Mouse (Mus musculus): ENCODE data around the gene Tfam.

The Tfam gene

DNA sequence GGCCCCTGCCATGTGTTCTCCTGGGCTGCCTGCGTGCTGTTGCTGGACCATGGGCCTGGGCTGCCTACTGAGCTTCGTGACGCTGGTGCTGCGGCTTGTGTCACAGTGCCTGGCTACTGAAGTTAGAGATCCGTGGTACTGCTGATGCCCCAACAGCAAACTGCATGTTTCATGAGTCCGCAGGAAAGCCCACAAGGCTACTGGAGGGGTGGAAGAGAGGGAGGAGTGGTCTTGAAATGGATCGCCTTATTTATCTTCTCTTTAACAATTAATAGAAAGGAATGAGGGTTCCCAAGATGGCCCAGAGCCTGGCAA lies at the start of gene Tfam:
Gene Tfam, minus strand, starts transcription at position 41 of the 315 bp plus-strand sequence.
- no peak for DNase-seq (ENCODE audit: low read depth, low spot score)
- H3K36me3 ChIP-seq (ENCODE audit: control insufficient read depth, insufficient read depth, low read length, poor library complexity, severe bottlenecking) = peaks cover 7% of the 10 kb centered on the region
- no peaks in the 10 kb centered on the region for H3K27me3 ChIP-seq (ENCODE audit: control insufficient read depth, insufficient read depth, low read length, poor library complexity, severe bottlenecking)

DNA sequence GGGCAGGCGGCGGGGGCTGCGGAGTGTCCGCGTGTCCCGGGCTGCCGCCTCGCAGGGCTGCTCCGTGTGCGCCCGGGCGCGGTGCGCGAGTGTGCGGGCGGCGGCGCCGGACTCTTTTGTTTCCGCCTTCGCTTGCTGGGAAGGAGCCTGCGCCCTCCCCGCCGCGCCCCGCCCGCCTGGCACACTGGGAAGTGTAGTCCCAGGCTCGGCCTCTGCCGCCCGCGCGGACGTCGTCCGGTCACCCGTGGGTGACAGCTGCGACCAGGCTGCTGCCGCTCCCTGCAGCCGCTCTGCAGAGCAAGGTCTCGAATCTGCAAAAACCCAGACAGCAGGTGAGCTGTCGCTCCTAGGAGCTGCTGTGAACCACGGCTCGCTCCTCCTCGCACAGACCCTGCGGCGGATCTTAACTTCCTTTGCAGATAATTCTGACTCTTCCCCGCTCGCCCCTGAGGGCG lies 47.1 kb upstream of the Tfam start, which contains the start of gene Ube2d1:
Gene Ube2d1, minus strand, starts transcription at position 137 of the 455 bp plus-strand sequence.
- Histone ChIP-seq H3K27me3 (ENCODE audit: control insufficient read depth, insufficient read depth, low read length, poor library complexity, severe bottlenecking) (no peaks in the 10 kb centered on the region), H3K36me3 (ENCODE audit: control insufficient read depth, insufficient read depth, low read length, poor library complexity, severe bottlenecking) (no peaks in the 10 kb centered on the region)
- peak; percentile 75 for DNase-seq (ENCODE audit: low read depth, low spot score)

DNA sequence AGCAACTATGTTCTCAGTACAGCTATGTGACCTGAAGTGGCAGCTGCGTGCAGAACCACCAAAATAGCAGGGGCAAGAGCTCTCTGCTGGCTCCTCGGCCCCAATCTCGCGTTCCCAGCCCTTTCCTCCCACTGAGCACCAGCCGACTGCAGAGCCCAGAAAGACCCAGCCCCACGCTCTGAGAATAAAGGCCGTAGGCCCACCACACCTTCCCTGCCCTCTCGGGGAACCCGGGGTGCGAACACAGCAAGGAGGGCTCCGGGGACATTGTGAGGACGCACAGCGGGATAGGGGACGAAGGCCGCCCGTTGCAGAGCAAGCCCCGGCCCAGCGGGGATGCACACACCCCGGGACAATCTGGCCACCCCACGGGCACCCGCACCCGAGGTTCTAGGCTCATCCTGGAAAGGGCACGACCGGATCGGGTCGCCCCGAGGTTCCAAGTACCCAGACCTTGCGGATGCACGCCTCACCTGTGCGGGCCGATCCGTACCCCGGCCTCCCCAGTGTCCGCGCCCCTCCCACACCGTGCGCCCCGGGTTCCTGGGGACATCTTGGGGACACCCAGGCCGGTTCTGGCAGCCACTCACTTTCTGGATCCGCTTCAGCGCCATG lies 46.5 kb upstream of the Tfam start:
- Histone ChIP-seq H3K27me3 (ENCODE audit: control insufficient read depth, insufficient read depth, low read length, poor library complexity, severe bottlenecking) (no peaks in the 10 kb centered on the region), H3K36me3 (ENCODE audit: control insufficient read depth, insufficient read depth, low read length, poor library complexity, severe bottlenecking) (no peaks in the 10 kb centered on the region)
- peak; percentile 23 for DNase-seq (ENCODE audit: low read depth, low spot score)

DNA sequence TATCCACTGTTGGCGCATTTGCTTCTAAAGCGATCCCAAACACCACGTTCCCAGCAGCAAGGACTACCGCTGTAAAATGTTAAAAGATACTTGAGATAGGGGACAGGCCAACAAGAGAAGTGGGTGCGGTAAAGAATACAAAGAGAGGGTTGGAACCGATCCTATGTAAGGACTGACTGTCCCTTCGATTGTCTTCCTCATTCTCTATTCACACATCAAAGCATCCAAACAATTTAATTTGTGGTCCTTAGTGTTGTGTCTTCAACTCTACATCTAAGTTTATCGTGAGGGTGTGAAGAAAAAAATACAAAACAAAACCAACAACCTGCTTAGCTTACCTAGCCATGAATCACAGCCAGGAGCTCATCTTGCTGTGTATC lies 46.0 kb upstream of the Tfam start:
- Histone ChIP-seq H3K36me3 (ENCODE audit: control insufficient read depth, insufficient read depth, low read length, poor library complexity, severe bottlenecking) (no peaks in the 10 kb centered on the region), H3K27me3 (ENCODE audit: control insufficient read depth, insufficient read depth, low read length, poor library complexity, severe bottlenecking) (no peaks in the 10 kb centered on the region)
- DNase-seq (ENCODE audit: low read depth, low spot score) = no peak

- H3K27me3 ChIP-seq (ENCODE audit: control insufficient read depth, insufficient read depth, low read length, poor library complexity, severe bottlenecking) = no peaks in the 10 kb centered on the region
- no peaks in the 10 kb centered on the region; the same call in 1 of the 2 replicates for H3K36me3 ChIP-seq (ENCODE audit: control insufficient read depth, insufficient read depth, low read length, poor library complexity, severe bottlenecking)
- no peak for DNase-seq (ENCODE audit: low read depth, low spot score)
These were observed 35.1 kb upstream of the Tfam start for GRCm38 (mm10) chr10:71273008-71273739.

DNA sequence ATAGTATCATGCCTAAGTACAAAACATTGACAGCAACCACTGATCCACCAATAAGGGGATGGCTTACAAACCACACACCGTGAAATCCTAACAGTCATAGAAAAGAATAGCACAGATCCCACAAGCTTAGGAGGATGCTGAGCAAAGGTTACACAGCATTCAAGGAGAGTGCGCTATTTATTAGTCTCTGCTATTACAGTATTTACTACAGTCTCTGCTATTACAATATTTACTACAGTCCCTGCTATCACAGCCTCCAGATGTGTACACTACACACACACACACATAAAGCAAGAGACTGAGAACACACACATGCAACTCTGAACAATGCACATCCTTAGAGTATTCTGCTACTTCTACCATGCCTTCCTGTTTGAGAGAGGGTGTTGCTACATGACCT lies 29.9 kb upstream of the Tfam start:
- H3K27me3 ChIP-seq (ENCODE audit: control insufficient read depth, insufficient read depth, low read length, poor library complexity, severe bottlenecking) = no peaks in the 10 kb centered on the region

GRCm38 (mm10) chr10:71267511-71267910 lies 29.4 kb upstream of the Tfam start:
- DNase-seq (ENCODE audit: low read depth, low spot score) = no peak
- H3K27me3 ChIP-seq (ENCODE audit: control insufficient read depth, insufficient read depth, low read length, poor library complexity, severe bottlenecking) = no peaks in the 10 kb centered on the region
- no peaks in the 10 kb centered on the region for H3K36me3 ChIP-seq (ENCODE audit: control insufficient read depth, insufficient read depth, low read length, poor library complexity, severe bottlenecking)

More for the DNA sequence above, 29.9 kb upstream of the Tfam start:
- no peak for DNase-seq (ENCODE audit: low read depth, low spot score)
- H3K36me3 ChIP-seq (ENCODE audit: control insufficient read depth, insufficient read depth, low read length, poor library complexity, severe bottlenecking) = no peaks in the 10 kb centered on the region

- DNase-seq (ENCODE audit: low read depth, low spot score) = no peak
- Histone ChIP-seq H3K36me3 (ENCODE audit: control insufficient read depth, insufficient read depth, low read length, poor library complexity, severe bottlenecking) (no peaks in the 10 kb centered on the region), H3K27me3 (ENCODE audit: control insufficient read depth, insufficient read depth, low read length, poor library complexity, severe bottlenecking) (no peaks in the 10 kb centered on the region)
These were observed 27.0 kb upstream of the Tfam start for GRCm38 (mm10) chr10:71265067-71265466.

DNA sequence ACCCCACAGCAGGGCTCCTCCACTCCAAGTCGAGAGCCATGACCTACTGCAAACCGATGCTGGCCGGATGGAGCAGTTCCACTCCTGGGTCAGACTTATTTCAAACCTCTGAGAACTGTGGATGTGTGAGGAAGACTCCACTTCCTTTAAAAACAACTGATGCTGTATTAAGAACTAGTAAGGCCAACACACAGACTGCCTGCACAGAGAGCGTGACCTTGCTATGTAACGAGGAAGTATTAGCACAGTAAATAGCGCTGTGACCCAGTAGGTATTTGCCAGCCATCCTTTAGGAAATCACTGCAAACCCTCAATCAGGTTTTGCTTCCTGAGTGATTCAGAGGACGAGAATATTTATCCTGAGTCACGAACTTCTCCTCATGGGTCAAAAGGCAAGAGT lies 23.6 kb upstream of the Tfam start:
- H3K27me3 ChIP-seq (ENCODE audit: control insufficient read depth, insufficient read depth, low read length, poor library complexity, severe bottlenecking) = no peaks in the 10 kb centered on the region
- no peaks in the 10 kb centered on the region for H3K36me3 ChIP-seq (ENCODE audit: control insufficient read depth, insufficient read depth, low read length, poor library complexity, severe bottlenecking)
- no peak for DNase-seq (ENCODE audit: low read depth, low spot score)

- H3K27me3 ChIP-seq (ENCODE audit: control insufficient read depth, insufficient read depth, low read length, poor library complexity, severe bottlenecking) = no peaks in the 10 kb centered on the region
- DNase-seq (ENCODE audit: low read depth, low spot score) = peak; percentile 57
- peaks cover 8% of the 10 kb centered on the region for H3K36me3 ChIP-seq (ENCODE audit: control insufficient read depth, insufficient read depth, low read length, poor library complexity, severe bottlenecking)
These were observed 20.9 kb upstream of the Tfam start for GRCm38 (mm10) chr10:71258943-71259342.

DNA sequence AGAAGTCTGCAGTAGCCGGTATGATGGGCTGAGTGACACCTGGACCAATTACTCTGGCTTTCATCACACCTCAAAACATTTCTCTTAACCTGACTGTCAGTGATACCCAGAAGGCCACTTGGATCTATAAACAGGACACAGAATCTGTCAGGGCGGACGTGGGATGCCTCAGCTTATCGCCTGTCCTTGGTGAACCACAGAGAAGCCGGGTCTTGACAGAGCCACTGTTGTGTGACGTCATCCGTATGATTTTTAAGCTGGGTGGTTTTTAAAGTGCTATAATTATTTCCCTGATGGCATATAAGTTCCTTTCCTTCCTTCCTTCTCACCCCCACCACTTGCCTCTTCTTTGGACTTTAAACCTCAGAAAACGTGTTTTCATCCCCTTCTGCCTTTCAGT lies 20.4 kb upstream of the Tfam start:
- Histone ChIP-seq H3K27me3 (ENCODE audit: control insufficient read depth, insufficient read depth, low read length, poor library complexity, severe bottlenecking) (no peaks in the 10 kb centered on the region), H3K36me3 (ENCODE audit: control insufficient read depth, insufficient read depth, low read length, poor library complexity, severe bottlenecking) (peaks cover 8% of the 10 kb centered on the region)
- peak; percentile 63 for DNase-seq (ENCODE audit: low read depth, low spot score)

GRCm38 (mm10) chr10:71253147-71253546 lies 15.1 kb upstream of the Tfam start:
- Histone ChIP-seq H3K36me3 (ENCODE audit: control insufficient read depth, insufficient read depth, low read length, poor library complexity, severe bottlenecking) (peaks cover 8% of the 10 kb centered on the region), H3K27me3 (ENCODE audit: control insufficient read depth, insufficient read depth, low read length, poor library complexity, severe bottlenecking) (no peaks in the 10 kb centered on the region)
- DNase-seq (ENCODE audit: low read depth, low spot score) = no peak

DNA sequence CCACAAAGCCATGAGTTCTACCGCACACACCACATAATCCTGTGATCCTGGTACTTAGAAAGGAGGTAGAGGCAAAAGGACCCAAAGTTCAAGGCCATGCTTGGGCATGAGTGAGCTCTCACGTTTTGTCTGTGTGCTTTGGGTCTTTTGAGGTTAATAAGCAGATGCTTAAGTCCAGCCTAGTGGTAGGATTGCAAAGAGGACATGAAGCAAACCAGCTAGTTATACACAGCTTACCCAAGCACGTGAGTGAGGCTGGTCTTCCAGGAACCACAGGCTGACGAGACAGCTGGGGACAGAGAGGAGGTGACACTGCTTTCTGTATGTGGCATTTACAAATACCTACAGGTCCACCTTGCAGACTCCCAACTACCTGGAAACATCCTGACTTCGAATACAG lies 14.3 kb upstream of the Tfam start:
- Histone ChIP-seq H3K27me3 (ENCODE audit: control insufficient read depth, insufficient read depth, low read length, poor library complexity, severe bottlenecking) (no peaks in the 10 kb centered on the region), H3K36me3 (ENCODE audit: control insufficient read depth, insufficient read depth, low read length, poor library complexity, severe bottlenecking) (peaks cover 8% of the 10 kb centered on the region)
- no peak for DNase-seq (ENCODE audit: low read depth, low spot score)

GRCm38 (mm10) chr10:71251846-71252245 lies 13.8 kb upstream of the Tfam start:
- Histone ChIP-seq H3K36me3 (ENCODE audit: control insufficient read depth, insufficient read depth, low read length, poor library complexity, severe bottlenecking) (peaks cover 8% of the 10 kb centered on the region), H3K27me3 (ENCODE audit: control insufficient read depth, insufficient read depth, low read length, poor library complexity, severe bottlenecking) (no peaks in the 10 kb centered on the region)
- DNase-seq (ENCODE audit: low read depth, low spot score) = no peak

- DNase-seq (ENCODE audit: low read depth, low spot score) = no peak
- Histone ChIP-seq H3K36me3 (ENCODE audit: control insufficient read depth, insufficient read depth, low read length, poor library complexity, severe bottlenecking) (peaks cover 8% of the 10 kb centered on the region), H3K27me3 (ENCODE audit: control insufficient read depth, insufficient read depth, low read length, poor library complexity, severe bottlenecking) (no peaks in the 10 kb centered on the region)
These were observed 13.2 kb upstream of the Tfam start for GRCm38 (mm10) chr10:71251256-71251655.
